Mouse (Mus musculus) ovary, postnatal 10 days (tissue): ENCODE data around the gene Tmem79.
"Not testable (repeated sequence)": the region's sequence is repeated elsewhere in the genome, so short reads cannot be mapped to it uniquely, and the experiment has no call there.

Experiments
- DNase-seq: peaks from one replicate; pipeline ENCODE4 v3.0.0; 2022; ENCODE audit warnings: low spot score

Tmem79 gene

GRCm38 (mm10) chr3:88284815-88285564, 51.0 kb downstream of the Tmem79 start:
- not testable (repeated sequence) for DNase-seq

DNA sequence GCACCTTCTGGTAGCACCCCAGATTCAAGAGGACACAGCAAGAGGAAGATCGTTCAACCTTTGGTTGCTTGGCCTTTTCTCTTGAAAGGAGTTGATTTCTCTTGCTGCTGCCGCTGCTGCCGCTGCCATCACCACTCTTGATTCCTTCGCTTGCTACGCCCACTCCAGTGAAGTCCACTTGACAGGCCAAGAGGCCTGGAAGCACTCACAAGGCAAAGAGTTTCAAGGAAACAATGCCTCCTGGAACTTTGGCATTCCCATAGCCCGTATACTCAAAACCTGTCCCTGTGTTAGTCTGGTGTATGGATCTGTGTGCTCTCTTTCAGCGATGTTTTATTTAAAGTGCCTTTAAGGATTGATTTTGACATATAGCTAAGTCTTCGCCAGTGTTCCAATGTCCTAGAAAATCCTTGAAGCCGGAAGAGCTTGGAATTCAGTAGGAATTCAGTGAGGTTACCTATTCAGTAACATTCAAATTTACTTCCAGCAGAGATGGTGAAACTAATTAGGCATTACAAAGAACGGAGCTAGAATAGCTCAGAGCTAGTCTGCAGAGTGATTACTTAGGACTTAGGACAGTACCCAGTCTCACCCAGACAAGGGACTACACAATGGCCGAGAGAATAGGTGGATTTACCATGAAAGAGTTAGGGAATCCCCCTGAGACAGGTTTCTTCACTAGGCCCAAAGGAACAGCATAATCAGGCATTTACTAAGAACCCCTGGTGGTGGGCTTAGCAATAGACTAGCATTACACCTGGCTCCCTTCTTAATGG, 54.6 kb downstream of the Tmem79 start:
- not testable (repeated sequence) for DNase-seq

GRCm38 (mm10) chr3:88280035-88280434, 55.9 kb downstream of the Tmem79 start:
- no peak for DNase-seq
